Mouse (Mus musculus) adrenal gland, postnatal 36 days (tissue): Measurements from ENCODE around the gene Acp5. TPM values are rescaled to one million over a fixed set of nuclear protein-coding genes. Genes with fewer than 3 reads are reported as not detected.
"Not testable (repeated sequence)": the region's sequence is repeated elsewhere in the genome, so short reads cannot be mapped to it uniquely, and the experiment has no call there.

Source experiments
- DNase-seq, 2 experiments: peaks; one replicate each; pipeline ENCODE4 v3.0.0; 2021; ENCODE audit warnings: mixed read lengths in 1 of 2
- long read RNA-seq, 2 experiments: library from polyadenylated mRNA; stranded (forward); transcript quantifications; one replicate each; pipeline ENCODE4 v2.0.0; 2021; ENCODE audit warnings: borderline sequencing depth in 2 of 2
- total RNA-seq, 2 experiments: library from RNA; stranded (reverse); gene quantifications; 2 replicates each; pipeline ENCODE4 v1.2.3; 2021

The Acp5 gene
- 10 to 100 TPM; 43.2 to 67.9 TPM for total RNA-seq
- long read RNA-seq, experiment 1, transcript Acp5-201 (5 exons, 1,356 nt) = major isoform, 39 of 48 reads
- long read RNA-seq, experiment 1, partial matches to known transcripts = 3 of 48 reads
- long read RNA-seq, experiment 1, other reads (novel, unspliced or antisense) = 2 of 48 reads
- long read RNA-seq, experiment 2, transcript Acp5-201 (5 exons, 1,356 nt) = major isoform, 22 of 31 reads
- long read RNA-seq, experiment 2, partial matches to known transcripts = 0 of 31 reads
- long read RNA-seq, experiment 2, other reads (novel, unspliced or antisense) = 4 of 31 reads

DNA sequence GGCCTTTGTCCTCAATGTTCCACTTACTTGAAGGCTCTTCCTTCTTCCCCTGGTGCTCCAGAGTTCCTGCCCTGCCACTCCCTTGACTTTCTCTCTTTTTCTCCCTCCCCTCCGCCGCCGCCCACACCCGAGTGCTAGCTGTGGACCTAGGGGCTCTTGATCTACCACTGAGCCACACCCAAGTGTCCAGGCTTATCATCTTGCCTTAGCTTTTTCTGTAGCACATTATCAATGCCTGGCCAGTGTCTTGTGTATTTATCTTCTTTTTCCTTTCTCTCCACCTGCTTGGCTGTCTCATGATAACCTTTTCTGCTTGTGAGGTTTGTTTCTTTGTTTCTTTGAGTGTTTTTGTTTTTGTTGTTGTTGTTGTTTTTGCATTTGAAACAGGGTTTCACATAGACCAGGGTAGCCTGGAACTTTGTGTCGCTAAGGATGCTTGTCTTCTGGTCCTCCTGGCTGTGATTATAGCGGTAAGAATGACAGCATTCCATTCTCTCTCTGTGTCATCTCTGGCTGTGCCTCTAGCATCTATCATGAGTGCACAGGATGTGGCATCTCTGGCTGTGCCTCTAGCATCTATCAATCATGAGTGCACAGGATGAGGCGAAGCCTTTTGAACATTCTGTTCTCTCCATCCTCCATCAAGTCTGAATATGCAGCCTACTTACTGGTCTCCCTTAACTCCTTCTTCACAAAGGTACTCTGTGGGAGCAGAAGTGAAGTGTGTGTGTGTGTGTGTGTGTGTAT, at the start of gene Acp5:
Gene Acp5, minus strand, starts transcription at position 68 of the 747 bp plus-strand sequence.
- DNase-seq = no peak

DNA sequence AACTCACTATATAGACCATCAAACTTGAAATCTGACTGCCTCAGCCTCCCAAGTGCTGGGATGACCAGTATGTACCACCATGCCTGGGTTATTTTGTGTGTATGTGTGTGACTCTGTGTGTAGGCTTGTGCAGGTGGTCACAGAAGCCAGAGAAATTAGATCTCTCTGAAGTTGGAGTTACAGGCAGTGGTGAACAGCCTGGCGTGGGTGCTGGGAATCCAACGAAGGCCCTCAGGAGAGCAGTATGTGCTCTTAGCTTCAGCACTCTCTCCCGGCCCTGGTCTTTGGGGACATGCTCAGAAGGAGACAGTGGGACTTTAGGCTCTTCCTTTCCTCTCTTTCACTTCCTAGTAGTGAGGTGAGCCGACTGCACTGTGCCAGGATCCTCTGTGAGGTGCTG, 36.8 kb upstream of the Acp5 start:
- DNase-seq = no peak

DNA sequence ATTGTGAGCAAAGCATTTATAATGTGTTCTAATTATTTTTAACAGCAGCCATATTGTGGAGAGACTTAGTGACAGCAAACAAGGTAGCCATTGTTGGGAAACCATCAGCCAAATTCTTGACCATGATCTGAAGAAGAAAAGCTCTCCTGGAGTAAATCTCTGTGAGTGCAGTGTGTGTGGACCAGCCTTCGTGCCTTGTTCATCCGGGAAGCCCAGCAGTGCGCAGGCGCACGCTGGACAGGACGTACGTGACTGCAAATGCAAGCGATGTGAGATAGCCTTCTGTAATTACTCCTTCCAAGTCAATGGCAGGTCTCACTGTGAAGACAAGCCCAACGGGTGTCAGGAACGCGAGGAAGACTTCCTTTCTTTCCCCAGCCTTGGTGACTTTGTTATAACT, 33.8 kb upstream of the Acp5 start:
- DNase-seq = no peak

DNA sequence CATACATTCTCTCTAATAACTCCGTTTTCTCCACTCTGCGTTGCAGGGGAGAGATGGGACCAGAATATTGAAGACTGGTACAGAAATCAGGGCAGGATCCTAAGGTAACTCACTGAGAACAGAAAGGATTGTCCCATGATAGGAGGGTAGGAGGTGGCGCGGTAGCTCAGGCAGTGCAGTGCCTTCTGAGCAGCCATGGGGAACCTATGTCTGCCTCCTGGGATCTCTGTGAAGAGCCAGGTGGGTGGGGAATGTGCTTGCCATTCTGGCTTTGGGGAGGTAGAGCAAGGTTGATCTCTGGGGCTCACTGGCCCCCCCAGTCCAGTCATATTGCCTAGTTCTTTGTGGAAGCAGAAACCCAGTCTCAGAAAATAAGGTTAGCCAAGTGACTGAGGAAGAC, 32.2 kb upstream of the Acp5 start:
- DNase-seq = no peak

DNA sequence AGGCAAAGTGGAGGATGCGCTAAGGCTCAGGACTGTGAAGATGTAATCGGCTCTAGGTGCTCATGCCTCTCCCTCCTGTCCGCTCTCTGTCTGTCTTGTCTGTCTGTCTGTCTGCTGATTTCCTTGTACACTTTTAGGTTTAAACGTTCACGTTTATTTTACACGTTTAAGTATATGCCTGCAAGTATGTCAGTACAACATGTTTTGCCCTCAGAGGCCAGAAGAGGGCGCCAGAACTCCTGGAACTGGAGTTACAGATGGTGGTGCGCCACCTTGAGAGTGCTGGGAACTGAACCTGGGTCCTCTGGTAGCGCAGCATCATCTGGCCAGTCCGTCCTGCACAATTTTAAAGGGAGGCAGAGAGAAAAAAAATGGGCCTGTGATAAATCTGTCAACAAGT, 31.2 kb upstream of the Acp5 start:
- no peak for DNase-seq

DNA sequence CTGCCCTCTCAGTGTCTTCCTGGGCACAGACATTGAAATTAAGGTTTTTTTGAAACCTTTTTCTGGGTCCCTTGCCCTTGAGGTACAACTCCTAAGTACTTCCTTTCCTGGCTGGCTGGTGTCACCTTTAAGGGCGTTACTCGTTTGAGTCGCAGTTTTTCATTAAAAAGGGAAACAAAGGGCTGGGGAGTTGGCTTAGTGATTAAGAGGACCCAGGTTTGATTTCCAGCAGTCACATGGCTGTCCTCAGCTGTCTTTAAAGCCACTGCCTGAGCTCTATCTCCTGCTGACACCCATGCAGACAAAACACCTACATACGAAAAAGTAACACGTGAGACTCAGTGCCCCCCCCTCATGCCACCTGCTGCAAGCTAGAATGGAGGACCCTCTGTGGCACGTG, 30.5 kb upstream of the Acp5 start:
- no peak for DNase-seq

DNA sequence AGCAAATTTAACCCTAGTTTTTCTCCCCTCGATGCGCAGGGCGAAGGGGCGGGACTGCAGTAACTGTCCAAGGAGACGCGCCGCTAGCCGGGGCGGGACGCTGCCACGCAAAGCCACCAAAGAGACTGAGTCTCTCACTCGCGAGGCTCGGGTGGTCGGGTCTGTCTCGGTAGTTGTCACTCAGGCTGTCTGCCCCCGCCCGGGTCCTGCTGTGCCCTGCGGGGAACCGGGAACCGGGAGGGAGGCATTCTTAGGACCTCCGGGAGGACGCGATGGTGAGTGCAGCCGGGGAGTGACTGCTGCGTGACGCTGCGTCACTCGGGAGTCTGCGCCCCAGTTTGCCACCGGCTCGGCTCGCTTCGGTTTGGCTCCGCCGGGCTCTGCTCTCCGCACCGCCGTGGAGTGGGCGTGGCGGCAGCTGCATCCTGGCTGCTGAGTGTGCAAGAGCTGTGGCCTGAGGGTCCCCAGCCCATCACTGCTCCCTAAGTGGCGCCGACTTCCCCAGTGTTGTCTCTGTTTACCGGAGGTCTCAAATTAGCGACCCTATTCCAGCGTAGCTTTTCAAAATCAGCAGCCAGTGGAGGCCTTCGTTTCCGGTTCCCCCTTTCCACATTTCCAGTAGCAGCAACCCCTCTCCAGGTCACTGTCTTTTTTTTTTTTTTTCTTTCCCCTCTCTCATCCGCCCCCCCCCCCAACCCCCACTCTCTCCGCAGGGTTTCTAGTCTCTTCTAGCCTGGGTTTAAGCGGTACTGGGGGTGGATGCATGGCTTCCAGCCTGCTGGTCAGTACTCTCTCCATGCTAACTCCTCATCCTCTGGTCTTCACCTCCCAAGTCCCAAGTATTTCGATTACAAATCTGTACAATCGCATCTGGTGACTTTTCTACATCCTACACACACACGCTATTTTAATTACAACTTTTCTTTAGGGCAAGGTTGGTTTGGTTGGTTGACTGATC, 29.5 kb upstream of the Acp5 start:
- peak; percentile 64 to 75 for DNase-seq

DNA sequence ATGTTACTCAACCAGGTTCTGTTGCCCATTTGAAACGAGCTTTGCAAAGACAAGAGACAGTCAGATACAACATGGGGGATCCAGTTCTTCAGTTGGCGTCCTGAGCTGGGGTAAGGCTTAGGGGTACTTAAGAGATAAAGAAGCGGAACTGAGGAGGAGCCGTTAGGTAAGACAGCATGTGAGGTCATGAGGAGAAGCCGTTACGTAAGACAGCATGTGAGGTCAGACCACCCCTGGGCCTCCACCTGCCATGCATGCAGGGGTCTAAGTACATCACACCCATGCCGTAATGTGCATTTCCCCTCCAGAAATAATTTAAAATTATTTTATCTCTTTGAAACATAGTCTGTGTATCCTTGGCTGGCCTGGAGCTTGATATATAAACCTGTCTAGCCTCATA, 27.4 kb upstream of the Acp5 start:
- DNase-seq = no peak

DNA sequence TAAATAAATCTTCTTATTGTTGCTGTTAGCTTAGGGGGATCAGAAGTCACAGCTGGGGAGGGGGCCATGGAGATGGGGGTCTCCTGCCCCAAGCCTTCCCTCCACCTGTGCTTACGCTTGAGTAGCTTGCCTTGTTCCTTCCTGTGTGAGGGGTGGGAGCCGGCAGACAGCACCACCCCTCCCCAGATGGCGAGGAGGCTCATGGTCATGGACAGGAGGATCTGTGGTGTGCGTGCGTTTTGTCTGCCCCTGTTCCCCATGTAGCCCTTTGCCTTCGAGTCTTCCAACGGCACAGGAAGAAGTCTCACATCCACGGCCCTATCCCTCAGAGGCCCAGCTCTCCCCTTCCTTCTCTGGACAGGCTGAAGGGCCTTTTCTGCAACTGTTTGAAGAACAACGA, 26.8 kb upstream of the Acp5 start:
- DNase-seq = no peak

DNA sequence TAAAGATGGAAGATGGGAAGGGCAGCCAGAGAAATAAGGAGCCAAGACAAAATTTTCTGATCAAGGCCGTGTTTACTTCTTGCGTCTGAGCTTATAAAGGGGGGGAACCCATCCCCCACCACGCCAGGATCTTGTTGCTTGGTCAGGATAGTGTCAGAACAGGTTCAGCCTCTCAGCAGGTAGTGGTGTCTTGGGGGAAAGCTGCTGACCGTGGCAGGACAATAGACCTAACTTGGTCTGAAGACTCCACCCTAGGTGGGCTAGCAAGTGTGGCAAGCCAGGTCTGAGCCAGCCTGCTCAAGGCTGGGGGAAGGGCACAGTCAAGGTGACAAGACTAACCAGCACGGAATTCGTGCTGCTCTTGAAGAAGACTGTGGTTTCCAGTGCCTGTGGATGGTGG, 25.8 kb upstream of the Acp5 start:
- DNase-seq = no peak

DNA sequence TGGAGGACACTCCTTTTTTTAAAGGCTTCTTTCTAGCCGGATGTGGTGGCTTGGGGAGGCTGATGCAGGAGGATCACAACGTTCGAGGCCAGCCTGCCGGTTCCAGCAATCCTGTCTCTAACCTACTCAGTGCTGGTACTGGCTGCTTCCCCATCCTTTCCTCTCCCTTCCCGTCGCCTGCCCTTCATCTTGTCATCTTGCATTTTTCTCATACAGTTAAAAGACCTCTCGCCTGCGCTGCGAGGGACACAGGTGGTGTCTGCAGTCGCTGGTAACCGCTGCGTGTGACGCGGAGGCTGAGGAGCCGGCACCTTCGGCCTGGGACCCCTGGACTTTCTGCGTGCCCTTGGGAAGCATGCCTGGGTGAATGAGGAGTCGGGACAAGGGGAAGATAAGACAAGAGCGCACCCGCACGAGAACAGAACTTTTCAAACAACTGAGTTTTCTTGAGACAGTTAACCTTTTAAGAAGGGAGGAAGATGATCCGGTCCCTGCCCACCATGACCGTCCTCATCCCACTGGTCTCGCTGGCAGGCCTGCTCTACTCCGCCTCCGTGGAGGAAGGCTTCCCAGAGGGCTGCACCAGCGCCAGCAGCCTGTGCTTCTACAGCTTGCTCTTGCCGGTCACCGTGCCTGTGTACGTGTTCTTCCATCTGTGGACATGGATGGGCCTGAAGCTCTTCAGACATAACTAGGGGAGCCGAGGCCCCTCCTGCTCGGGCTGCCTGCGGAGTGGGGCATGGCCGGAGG, 22.2 kb upstream of the Acp5 start:
- no peak for DNase-seq

DNA sequence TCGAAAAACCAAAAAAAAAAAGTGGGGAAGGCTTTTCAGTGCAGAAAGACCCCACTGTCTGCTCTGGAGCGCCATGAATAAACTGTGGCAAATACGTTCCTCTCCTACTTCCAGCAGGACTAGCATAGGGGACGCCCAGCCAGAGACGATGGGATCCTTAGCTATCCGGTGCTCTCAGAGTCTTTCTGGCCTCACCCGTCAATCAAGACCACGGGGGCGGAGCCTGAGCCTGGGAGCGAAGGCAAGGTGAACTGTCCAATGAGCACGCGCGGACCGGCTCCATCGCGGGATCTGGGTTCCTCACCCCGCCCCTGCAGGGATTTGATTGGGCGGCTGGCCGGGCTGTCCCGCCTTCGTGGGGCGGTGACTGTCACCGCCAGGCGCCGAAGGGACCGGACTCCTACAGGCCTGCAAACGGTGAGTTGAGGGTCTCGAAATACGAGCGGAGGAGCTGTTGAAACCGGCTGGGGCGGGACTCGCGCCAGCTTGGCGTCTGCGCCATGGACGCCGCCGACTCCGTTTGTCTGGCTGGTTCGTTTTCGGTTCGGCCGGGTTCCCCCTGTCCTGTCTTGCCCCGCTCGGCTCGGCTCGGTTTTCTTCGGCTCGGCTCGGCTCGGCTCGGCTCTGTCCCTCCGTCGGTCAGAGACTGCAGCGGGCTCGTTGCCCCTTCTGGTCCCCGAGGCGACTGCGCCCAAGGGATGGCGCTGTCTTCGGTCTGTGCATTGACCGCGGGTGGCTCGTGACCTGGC, 21.2 kb upstream of the Acp5 start, which contains the start of gene Pigyl:
Gene Pigyl, plus strand, starts transcription at position 350 of the 749 bp plus-strand sequence.
- DNase-seq = peak; percentile 100

DNA sequence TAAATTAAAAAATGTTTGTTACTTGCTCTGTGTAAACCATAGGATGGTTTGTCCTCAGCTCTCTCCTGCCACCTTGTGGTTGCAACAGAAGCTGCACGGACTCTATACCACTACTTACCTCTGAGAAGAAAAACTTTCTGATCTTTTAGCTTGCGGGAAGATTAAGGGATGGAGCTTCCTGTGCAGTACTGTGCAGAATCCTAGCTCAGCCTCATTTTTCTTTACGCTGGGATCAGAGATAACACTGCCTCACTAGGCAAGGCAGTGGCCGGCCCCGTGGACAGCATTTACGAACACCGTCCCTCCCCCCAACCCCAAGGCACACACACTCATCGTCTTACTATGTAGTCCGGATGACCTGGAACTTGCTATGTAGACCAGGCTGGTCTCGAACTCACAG, 20.1 kb upstream of the Acp5 start:
- DNase-seq = peak; percentile 68 to 74

DNA sequence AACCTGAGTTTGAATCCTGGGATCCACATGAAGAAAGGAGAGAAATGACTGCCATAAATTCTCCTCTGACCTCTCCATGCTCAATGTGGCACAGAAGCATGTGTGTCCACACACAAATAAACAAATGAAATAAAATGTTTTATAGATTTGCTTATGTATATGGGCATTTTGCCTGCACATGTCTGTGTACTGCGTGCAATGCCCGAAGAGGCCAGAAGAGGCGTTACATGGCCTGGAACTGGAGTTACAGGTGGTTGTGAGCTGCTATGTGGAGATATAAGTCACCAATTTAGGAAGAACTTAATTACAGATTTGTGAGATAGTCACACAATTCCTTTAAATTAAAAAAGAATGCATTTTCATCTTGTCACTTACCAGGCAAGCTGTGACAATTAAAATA, 18.3 kb upstream of the Acp5 start:
- no peak for DNase-seq

DNA sequence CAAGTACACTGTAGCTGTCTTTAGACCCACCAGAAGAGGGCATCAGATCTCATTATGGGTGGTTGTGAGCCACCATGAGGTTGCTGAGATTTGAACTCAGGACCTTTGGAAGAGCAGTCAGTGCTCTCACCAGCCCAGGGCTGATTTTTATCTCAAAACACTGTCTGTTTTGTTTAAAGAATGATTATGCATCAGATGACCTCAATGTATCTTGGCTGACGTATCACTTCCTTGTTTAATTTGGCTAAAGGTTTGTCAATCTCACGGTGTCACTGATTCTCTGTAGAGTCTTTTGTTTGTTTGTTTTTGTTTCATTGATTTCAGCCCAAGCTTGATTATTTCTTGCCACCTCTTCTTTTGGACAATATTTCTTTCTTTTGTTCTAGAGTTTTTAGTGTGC, 15.4 kb upstream of the Acp5 start:
- no peak for DNase-seq

DNA sequence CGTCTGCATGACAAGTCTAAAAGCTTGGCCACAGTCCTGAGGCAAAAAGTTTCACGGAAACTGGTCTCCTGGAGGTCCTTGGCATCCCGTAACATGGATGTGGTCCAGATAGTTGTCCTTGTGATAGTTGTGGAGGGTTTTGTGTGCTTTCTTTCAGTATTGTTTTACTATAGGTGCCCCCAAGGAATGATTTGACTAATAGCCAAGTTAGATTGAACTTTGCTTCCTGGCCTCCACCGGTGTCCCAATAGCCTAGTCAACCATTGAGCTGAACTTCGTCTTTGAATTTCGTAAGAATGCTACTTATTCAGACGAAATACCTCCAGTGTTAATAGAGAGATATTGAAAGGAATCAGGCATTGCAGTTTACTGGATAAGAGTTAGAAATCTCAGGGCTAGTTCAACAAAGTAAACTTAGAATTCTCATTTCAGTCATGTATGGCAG, 14.8 kb upstream of the Acp5 start:
- not testable (repeated sequence) for DNase-seq

DNA sequence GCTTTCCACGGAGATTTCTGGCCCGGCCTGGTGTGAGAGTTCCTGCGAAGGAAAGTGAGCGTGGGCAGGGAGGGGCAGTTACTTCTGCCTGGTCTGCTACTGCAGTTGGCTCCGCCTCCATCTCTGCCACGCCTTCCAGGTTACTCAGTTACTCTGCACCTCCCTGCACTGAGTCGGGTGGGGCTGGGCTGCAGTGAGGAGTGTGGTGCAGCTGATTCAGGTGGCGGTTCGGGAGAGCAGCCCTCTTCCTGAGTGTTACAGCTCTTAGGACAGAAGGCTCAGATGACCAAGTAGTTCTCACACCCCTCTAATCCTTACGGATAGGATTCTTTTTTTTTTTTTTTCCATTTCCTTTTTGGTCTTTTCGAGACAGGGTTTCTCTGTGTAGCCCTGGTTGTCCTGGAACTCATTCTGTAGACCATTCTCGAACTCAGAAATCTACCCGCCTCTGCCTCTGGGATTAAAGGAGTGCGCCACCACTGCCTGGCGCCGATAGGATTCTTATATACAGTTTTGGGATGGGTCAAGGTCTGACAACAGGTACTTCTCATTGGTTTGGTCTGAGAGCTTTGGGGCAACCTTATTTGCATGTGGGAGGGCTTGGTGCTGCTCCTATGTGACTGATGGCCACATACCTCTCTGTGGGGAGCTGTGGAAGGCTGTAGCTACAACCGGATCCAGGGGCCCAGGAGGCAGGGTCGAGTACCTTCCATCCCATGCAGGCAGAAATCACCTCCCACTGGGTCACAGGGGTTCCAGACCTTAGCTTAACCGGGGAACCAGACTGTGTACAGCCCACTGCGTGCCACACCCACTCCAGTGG, 14.1 kb upstream of the Acp5 start:
- DNase-seq = no peak

DNA sequence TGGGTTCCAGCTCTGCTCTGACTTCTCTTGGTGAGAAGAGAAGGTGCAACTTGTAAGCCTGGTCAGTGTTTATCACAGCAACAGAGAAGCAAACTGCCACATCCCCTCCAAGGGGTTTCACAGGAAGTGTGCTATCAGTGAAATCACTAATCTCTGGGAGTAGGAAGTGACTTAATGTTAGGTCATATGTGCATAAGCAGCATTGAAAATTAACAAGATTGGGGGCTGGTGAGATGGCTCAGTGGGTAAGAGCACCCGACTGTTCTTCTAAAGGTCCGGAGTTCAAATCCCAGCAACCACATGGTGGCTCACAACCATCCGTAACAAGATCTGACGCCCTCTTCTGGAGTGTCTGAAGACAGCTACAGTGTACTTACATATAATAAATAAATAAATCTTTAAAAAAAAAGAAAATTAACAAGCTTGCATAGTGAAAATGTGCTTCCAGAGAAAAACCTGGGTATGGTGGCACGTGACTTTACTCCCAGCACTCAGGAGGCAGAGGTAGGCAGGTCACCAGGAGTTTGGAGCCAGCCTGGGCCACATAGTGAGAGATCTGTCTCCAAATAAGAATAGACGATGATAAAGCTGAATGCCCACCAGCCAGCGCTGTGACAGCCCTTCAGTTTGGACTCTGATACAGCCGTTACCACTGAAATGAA, 8.9 kb upstream of the Acp5 start:
- no peak for DNase-seq
